Mouse (Mus musculus) intestine, postnatal 0 days (tissue): ENCODE results near the gene Ncam1. TPM values are rescaled to one million over a fixed set of nuclear protein-coding genes. Genes with fewer than 3 reads are reported as not detected.

ENCODE experiments used
- ATAC-seq: fragments of 200-750 bp; cut with Nextera tagmentation; 2 replicates; pipeline ENCODE4 v1.8.0; 2017; ENCODE audit warnings: mild to moderate bottlenecking, moderate TSS enrichment, moderate library complexity
- H3K27ac ChIP-seq: fragments of 300-500 bp; sonication (generic); 2 replicates; pipeline ENCODE4 v1.5.1; 2014; ENCODE audit warnings: mild to moderate bottlenecking, low read depth, low read length, moderate library complexity
- H3K27me3 ChIP-seq: fragments of 300-500 bp; sonication (generic); replicated peaks from 2 replicates; pipeline ENCODE4 v1.6.1; 2014; ENCODE audit warnings: low read length, mixed read lengths; ENCODE audit not compliant: control insufficient read depth, insufficient read depth
- H3K36me3 ChIP-seq: fragments of 300-500 bp; sonication (generic); 2 replicates; pipeline ENCODE4 v1.6.1; 2014; ENCODE audit warnings: mild to moderate bottlenecking, moderate library complexity; ENCODE audit not compliant: control insufficient read depth, insufficient read depth
- H3K4me1 ChIP-seq: fragments of 300-500 bp; sonication (generic); replicated peaks from 2 replicates; pipeline ENCODE4 v1.6.1; 2014; ENCODE audit warnings: antibody characterized with exemption, low read length, mixed read lengths; ENCODE audit not compliant: control insufficient read depth, insufficient read depth
- H3K4me2 ChIP-seq: fragments of 300-500 bp; sonication (generic); replicated peaks from 2 replicates; pipeline ENCODE4 v1.6.1; 2014; ENCODE audit warnings: low read depth, mild to moderate bottlenecking, moderate library complexity
- H3K4me3 ChIP-seq: fragments of 300-500 bp; sonication (generic); 2 replicates; pipeline ENCODE4 v1.5.1; 2014; ENCODE audit warnings: low read depth, low read length
- H3K9ac ChIP-seq: fragments of 300-500 bp; sonication (generic); 2 replicates; pipeline ENCODE4 v1.6.1; 2014; ENCODE audit warnings: mild to moderate bottlenecking, low read depth, low read length
- H3K9me3 ChIP-seq: fragments of 300-500 bp; sonication (generic); 2 replicates; pipeline ENCODE4 v1.6.1; 2016; ENCODE audit warnings: mixed run types; ENCODE audit not compliant: control insufficient read depth
- CTCF ChIP-seq: sonication (generic); IDR thresholded peaks from 2 replicates; pipeline ENCODE4 v1.5.1; 2016; ENCODE audit warnings: low read depth, mild to moderate bottlenecking, control low read depth, antibody characterized with exemption, moderate library complexity
- WGBS: fragments of 180-500 bp; shearing (Covaris S2); extraction: QIAGEN DNeasy Blood & Tissue Kit; methylation state at CpG from one replicate; pipeline ENCODE4 v1.1.7; 2014; 5-methylcytosine and 5-hydroxymethylcytosine counted together
- polyA plus RNA-seq: library from polyadenylated mRNA; unstranded; fragments of >200 nt; fragmentation: Nextera tagmentation; extraction: Ambion mirVana; gene quantifications from 2 replicates; pipeline ENCODE4 v1.2.1, GENCODE M21; 2015

Gene Ncam1
- polyA plus RNA-seq, 1 experiment from 2014 or later, result 23.7 TPM

DNA sequence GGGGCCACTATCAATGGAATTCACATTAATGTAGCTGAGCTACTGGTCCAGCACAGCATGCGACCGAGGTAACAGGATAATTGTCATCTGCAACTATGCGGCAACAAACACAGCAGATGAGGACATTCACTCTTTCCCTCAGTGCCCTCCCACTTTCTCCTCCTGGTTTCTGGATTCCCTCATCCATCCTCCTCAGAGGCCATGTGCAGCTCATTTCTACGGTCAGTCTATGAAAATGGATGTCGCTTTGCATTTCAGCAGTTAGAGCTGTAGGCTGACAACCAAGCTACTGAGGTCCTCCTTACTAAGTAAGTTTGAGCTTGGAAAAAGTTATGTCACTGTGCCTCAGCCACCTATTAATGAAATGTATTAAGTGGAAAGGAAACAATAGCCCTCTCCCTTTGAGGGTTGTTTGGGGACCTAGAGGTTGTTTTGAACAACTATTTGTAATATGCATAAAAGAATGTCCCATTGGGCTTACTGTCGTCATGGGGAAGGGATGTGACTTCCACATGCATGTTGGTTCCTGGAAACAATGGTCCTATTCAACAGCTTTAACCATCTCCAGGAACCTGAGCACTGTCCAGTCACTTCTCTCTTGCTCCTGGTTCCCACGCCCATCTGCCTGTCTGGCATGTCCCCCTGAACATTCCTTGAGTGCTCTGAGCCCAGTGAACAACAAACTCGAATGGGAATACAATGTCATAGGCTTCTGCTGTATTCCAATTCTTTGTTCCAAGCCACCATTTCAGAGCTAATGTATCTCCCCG lies 122.8 kb downstream of the Ncam1 start:
- no peak for TF ChIP-seq CTCF
- WGBS, result 74% methylated on average over 9 of the region's 9 CpGs
- no peaks in the 10 kb centered on the region for H3K27me3 ChIP-seq
- ATAC-seq, result no peak
- no peak overlapping the region for H3K9ac ChIP-seq
- no peaks in the 10 kb centered on the region for H3K9me3 ChIP-seq
- no peaks in the 10 kb centered on the region for H3K36me3 ChIP-seq
- no peak overlapping the region for H3K27ac ChIP-seq
- H3K4me2 ChIP-seq, result no peak overlapping the region
- H3K4me3 ChIP-seq, result no peak overlapping the region
- H3K4me1 ChIP-seq, result no peaks in the 10 kb centered on the region

DNA sequence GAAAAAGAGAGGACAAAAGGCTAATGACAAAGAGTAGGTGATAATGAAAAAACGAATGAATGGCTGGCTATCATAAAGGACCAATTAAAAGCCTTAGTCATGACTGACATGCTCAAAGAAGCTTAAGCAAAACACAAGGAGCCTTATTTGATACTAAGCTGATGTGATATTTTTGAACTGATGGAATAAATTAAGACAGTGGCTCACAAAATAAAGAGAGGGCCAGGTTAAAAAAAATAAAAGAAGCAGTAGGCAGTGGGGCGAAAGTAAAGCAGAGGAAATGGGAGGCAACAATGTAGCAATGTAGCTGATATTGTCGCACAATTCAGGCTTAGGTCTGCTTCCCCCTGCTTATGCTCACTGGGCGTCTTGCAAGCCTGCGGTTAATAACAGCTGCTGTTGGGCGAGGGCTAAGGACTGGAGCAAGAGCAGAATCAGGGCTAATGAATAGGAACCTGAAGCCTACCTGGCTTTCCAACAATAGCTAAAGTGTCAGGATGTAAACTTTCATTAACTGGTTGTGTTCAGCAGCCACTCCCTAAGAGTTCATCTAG lies 126.0 kb downstream of the Ncam1 start:
- 68% methylated on average over 6 of the region's 6 CpGs for WGBS
- H3K4me3 ChIP-seq, result no peak overlapping the region
- no peak for TF ChIP-seq CTCF
- no peaks in the 10 kb centered on the region for H3K9me3 ChIP-seq
- H3K36me3 ChIP-seq, result no peaks in the 10 kb centered on the region
- no peak overlapping the region for H3K4me2 ChIP-seq
- ATAC-seq, result no peak
- no peaks in the 10 kb centered on the region for H3K27me3 ChIP-seq
- no peak overlapping the region for H3K27ac ChIP-seq
- no peak overlapping the region for H3K9ac ChIP-seq
- no peaks in the 10 kb centered on the region for H3K4me1 ChIP-seq

DNA sequence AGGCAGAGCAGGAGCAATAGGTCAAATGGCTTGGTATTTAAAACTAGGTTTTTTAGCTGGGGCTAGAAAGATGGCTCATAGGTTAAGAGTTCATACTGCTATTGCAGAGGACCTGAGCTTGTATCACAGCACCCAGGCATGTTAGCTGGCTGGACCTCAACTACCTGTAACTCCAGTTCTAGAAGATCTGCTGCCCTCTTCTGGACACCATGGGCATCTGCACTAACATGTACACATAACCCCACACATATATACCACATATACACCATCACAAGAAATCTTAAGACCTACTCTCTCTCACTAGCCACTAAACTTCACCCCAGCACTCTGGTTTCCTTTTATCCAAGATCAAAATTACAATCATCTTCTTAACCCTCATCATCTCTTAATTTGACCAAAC lies 131.7 kb downstream of the Ncam1 start:
- no peaks in the 10 kb centered on the region for H3K9me3 ChIP-seq
- TF ChIP-seq CTCF, result no peak

DNA sequence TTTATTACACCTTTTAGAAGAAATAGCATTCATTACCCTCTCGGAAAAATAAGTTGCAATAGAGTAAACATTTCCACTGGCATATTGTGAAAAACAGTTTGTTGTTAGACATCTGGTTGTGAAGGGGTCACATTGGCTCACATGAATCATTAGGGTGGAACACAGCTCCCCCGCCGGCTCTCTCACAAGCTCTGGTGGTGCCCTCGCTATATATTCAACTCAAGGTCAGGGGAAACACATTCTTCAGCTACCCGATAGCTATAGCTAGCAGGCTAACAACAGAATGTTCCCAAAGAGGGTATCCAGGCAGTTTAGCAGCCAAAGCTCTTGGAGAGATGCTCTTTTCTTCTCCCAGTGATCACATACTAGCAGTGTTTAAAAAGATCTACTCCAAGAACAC lies 133.4 kb downstream of the Ncam1 start:
- no peak for TF ChIP-seq CTCF

More for the DNA sequence above, 131.7 kb downstream of the Ncam1 start:
- Histone ChIP-seq H3K4me3 (no peak overlapping the region), H3K36me3 (no peaks in the 10 kb centered on the region), H3K4me1 (no peaks in the 10 kb centered on the region), H3K27ac (no peak overlapping the region), H3K4me2 (no peak overlapping the region), H3K9ac (no peak overlapping the region), H3K27me3 (no peaks in the 10 kb centered on the region)
- no peak for ATAC-seq

DNA sequence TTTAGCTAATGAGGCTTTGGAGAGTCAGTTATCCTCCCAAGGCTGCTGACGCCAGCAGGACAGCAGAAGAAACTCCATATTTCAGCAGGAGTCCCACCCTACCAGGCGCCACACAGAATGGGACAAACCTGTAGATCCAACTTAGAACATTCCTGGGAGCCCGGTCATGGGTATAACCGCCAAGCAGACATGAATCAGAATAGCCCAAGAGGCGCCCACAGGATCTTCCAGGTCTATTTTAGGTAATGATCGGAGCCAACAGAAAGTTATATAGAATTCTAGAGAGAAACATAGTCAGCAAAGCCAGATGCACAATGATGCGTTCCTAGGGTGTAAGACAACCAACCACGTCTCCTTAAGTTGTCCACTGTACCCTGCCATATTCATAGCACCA lies 134.8 kb downstream of the Ncam1 start:
- Histone ChIP-seq H3K27ac (no peak overlapping the region), H3K4me2 (no peak overlapping the region), H3K27me3 (no peaks in the 10 kb centered on the region), H3K36me3 (no peaks in the 10 kb centered on the region), H3K9ac (no peak overlapping the region), H3K9me3 (no peaks in the 10 kb centered on the region), H3K4me1 (no peaks in the 10 kb centered on the region), H3K4me3 (no peak overlapping the region)
- no peak for TF ChIP-seq CTCF
- 92% methylated on average over 8 of the region's 8 CpGs for WGBS
- ATAC-seq, result no peak

More for the DNA sequence above, 133.4 kb downstream of the Ncam1 start:
- Histone ChIP-seq H3K36me3 (no peaks in the 10 kb centered on the region), H3K4me3 (no peak overlapping the region), H3K27me3 (no peaks in the 10 kb centered on the region), H3K4me1 (no peaks in the 10 kb centered on the region), H3K27ac (no peak overlapping the region), H3K4me2 (no peak overlapping the region), H3K9me3 (no peaks in the 10 kb centered on the region), H3K9ac (no peak overlapping the region)
- no peak for ATAC-seq
- WGBS, result 57% methylated on average over 5 of the region's 5 CpGs

DNA sequence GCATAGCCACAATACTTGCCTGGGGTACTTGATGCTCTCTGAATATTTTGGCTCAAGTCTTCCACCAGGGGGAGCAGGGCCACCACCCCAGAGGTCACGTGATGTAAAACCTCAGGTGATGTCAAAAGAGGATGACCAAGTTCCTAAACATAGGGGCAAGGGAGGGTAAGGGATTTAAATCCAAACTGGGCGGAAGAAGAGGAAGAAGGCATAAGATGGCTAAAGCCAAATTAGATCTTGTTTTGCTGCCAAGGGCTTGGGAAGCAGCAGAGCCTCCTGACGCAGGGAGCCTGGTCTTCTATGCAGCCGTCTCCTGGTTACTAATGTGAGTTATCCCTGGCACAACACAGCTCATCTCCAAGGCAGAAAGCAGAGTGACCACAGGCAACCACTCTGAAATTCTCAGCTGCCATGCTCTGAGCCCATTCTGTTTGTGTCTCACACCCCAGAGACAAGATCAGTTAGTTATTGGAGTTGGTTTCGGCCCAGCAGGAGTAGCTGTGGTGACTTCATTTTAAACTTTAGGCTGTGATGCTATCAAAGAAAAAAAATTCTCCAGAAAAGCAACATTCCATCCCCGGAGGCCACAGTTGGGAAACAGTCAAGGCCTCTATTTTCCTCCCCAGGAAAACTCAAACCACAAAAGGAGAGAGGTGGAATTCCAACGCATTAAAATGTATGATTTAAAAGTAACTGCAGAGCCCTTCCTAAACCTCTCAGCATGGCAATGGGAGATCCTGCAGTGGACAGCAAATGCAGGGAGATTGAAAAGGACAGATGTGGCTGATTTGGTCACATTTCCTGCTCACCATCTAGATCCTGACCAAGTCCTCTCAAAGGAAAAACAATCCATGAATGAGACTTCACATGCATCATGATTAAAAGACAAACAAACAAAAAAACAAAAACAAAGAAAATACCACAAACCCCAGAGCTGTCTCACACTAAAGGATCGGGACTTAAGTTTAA lies 135.5 kb downstream of the Ncam1 start:
- no peak overlapping the region for H3K9ac ChIP-seq
- H3K4me3 ChIP-seq, result no peak overlapping the region
- H3K27me3 ChIP-seq, result no peaks in the 10 kb centered on the region
- no peaks in the 10 kb centered on the region for H3K36me3 ChIP-seq
- ATAC-seq, result no peak
- no peak overlapping the region for H3K4me2 ChIP-seq
- peak; percentile 59 for TF ChIP-seq CTCF
- WGBS, result 78% methylated on average over 8 of the region's 8 CpGs
- H3K4me1 ChIP-seq, result no peaks in the 10 kb centered on the region
- H3K9me3 ChIP-seq, result no peaks in the 10 kb centered on the region
- no peak overlapping the region for H3K27ac ChIP-seq
